Comparison of ENCODE assay signal across 25 mouse cellular contexts in the genomic region with DNA sequence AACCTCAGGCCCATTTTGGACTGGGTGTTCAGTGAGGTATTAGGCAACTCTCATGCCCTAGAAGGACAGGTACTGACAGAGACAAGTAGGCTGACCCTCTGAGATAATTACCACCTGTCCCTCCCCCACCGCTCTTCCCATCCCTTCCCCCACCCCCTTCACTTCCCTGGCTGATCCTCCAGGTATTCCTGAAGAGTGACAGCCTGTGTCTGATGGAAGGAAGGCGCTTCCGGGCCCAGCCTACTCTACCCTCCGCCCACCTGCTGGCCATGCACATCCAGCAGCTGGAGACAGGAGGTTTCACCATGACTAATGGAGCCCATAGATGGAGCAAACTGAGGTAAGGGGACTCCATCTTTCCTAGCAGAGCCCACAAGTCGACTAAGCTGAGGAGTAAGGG.
DNase-seq lines count a peak whose midpoint lies in the region; TF ChIP-seq lines count a peak whose summit lies in the region.
"Had no signal": no experiment of that assay in that cellular context is flagged by ENCODE, and none has a peak within 500 bp of the region (broad histone marks: within the 10 kb centered on the region; RNA-seq: fewer than 3 reads in every experiment).

No protein-coding gene starts in this region.

- peaks cover 8% of the 10 kb centered on the region for H3K36me3 ChIP-seq in E14TG2a.4 (ENCODE audit: insufficient read depth, low read length)
- H3K36me3 ChIP-seq: embryonic facial prominence, embryonic 13.5 days; embryonic facial prominence, embryonic 15.5 days; forebrain, embryonic 10.5 days; forebrain, embryonic 12.5 days; G1E had no signal

- peak overlapping the region; percentile 49 for H3K4me3 ChIP-seq in E14TG2a.4 (replicated peaks; ENCODE audit: low read length)
- H3K4me3 ChIP-seq: embryonic facial prominence, embryonic 13.5 days; embryonic facial prominence, embryonic 15.5 days; erythroblast, embryonic 14.5 days; forebrain, embryonic 10.5 days; forebrain, embryonic 12.5 days had no signal

- H3K9me3 ChIP-seq in E14TG2a.4 (ENCODE audit: low read length) = no peaks in the 10 kb centered on the region
- H3K9me3 ChIP-seq: embryonic facial prominence, embryonic 13.5 days; embryonic facial prominence, embryonic 15.5 days; forebrain, embryonic 10.5 days; forebrain, embryonic 12.5 days had no signal

- TF ChIP-seq CTCF in E14TG2a.4 (conservative IDR thresholded peaks at IDR 0.05; ENCODE audit: low read length) = no peak

- peaks cover 70% of the 10 kb centered on the region for H3K4me1 ChIP-seq in E14TG2a.4 (replicated peaks; ENCODE audit: low read depth, low read length)
- H3K4me1 ChIP-seq: embryonic facial prominence, embryonic 13.5 days; embryonic facial prominence, embryonic 15.5 days; forebrain, embryonic 10.5 days; forebrain, embryonic 12.5 days had no signal

- DNase-seq in ES-CJ7 (ENCODE audit: low read depth, low spot score) (peak; percentile 40), R1 (ENCODE audit: low read depth, low spot score) (peak; percentile 64)
- peak; percentile 59 for DNase-seq in yolk sac, embryonic 10.5 days (ENCODE audit: low spot score)
- DNase-seq in right cerebral cortex, postnatal 10 days (ENCODE audit: low spot score in 2 of 2) = no peak
- DNase-seq in spleen, postnatal 10 days (ENCODE audit: low spot score in 2 of 2) = no peak
- DNase-seq in thymus, postnatal 10 days (ENCODE audit: low spot score in 2 of 2) = no peak
- DNase-seq in cerebellum, adult 11-12 months = no peak
- DNase-seq: adrenal gland, adult 8-10 months; adrenal gland, postnatal 14 days; adrenal gland, postnatal 36 days; cerebellum, adult 18-20 months; cerebellum, adult 8-10 months; cerebellum, adult 9-11 months; cerebellum, postnatal 14 days; cerebellum, postnatal 36 days; embryo, embryonic 11 days; forebrain, postnatal 0 days had no signal

- H3K27me3 ChIP-seq in E14TG2a.4 (ENCODE audit: insufficient read depth, low read length) = no peaks in the 10 kb centered on the region
- H3K27me3 ChIP-seq: Patski had no signal

Comparison
In these comparisons a context has a peak if more than half of its experiments do, and no peak if none do; other contexts are left out.
1. DNase-seq: peak in ES-CJ7 (single experiment), R1 (single experiment) and yolk sac, embryonic 10.5 days (single experiment); none in right cerebral cortex, postnatal 10 days (0 of 2), spleen, postnatal 10 days (0 of 2), thymus, postnatal 10 days (0 of 2) and cerebellum, adult 11-12 months (single experiment).